ENCODE assay signal across 8 mouse cellular contexts in the genomic region with DNA sequence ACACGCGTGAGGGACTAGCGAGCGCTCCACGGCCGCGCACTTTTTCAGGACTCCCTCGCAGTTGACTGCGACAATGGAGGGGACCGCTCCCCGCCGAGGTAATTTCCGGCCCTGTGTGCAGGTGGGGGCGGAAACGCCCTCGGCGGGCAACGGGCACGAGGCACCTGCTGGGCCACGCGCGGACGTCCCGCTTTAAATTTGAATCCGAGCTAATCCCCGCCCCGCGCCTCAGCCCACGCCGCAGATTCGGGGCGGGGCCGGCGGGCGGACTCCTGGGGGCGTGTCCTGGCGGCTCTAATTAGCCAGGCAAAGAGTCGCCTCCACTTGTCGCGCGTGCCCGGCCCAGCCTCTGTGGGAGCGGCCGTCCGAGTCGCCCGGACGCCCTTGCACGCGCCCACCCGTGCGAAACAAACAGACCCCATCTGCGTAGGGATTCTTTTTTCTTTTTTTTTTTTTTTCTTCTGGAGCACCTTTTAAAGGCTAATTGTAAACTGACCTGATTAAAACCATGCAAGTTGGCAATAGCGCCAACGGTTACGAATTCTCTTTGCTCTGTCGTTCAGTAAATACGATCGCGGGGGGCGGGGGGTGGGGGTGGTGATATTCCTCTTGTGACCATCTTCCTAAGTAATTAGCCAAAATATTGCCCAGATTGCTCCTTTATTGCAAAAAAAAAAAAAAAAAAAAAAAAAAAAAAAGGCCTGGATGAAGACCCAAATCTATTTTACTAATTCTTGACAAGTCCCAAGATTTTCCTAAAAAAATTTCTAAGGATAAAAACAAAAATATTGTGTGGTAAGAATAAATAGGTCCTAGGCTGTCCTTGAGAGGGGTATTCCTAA. TPM values are rescaled to one million over a fixed set of nuclear protein-coding genes. Genes with fewer than 3 reads are reported as not detected.
DNase-seq lines count a peak whose midpoint lies in the region; ATAC-seq and TF ChIP-seq lines count a peak whose summit lies in the region.

No protein-coding gene starts in this region.

- H3K27me3 ChIP-seq in embryonic facial prominence, embryonic 12.5 days = no peaks in the 10 kb centered on the region
- H3K27me3 ChIP-seq in kidney, adult 2 months (replicated peaks; ENCODE audit: control insufficient read depth, insufficient read depth, low read length) = no peaks in the 10 kb centered on the region
- H3K27me3 ChIP-seq in limb, embryonic 11.5 days (ENCODE audit: control insufficient read depth, insufficient read depth, low read length) = no peaks in the 10 kb centered on the region
- H3K27me3 ChIP-seq in midbrain, embryonic 13.5 days = no peaks in the 10 kb centered on the region

- peak overlapping the region; percentile 77 for H3K27ac ChIP-seq in embryonic facial prominence, embryonic 12.5 days
- peak overlapping the region; percentile 75; the same call in 1 of the 2 replicates for H3K27ac ChIP-seq in kidney, adult 2 months (ENCODE audit: insufficient read depth, low read depth, low read length)
- peak overlapping the region; percentile 81; the same call in 1 of the 2 replicates for H3K27ac ChIP-seq in limb, embryonic 11.5 days (replicated peaks; ENCODE audit: low read depth, low read length)
- H3K27ac ChIP-seq in midbrain, embryonic 13.5 days = peak overlapping the region; percentile 76

- peak overlapping the region; percentile 97 for H3K4me3 ChIP-seq in embryonic facial prominence, embryonic 12.5 days
- peak overlapping the region; percentile 90 for H3K4me3 ChIP-seq in kidney, adult 2 months (ENCODE audit: insufficient read depth, low read depth, low read length)
- peak overlapping the region; percentile 58 for H3K4me3 ChIP-seq in limb, embryonic 11.5 days (ENCODE audit: low read depth, low read length)
- peak overlapping the region; percentile 99 for H3K4me3 ChIP-seq in midbrain, embryonic 13.5 days (replicated peaks)

- H3K36me3 ChIP-seq in embryonic facial prominence, embryonic 12.5 days = no peaks in the 10 kb centered on the region
- H3K36me3 ChIP-seq in kidney, adult 2 months (ENCODE audit: control insufficient read depth, insufficient read depth, low read length) = no peaks in the 10 kb centered on the region
- H3K36me3 ChIP-seq in limb, embryonic 11.5 days (ENCODE audit: control insufficient read depth, insufficient read depth, low read length) = no peaks in the 10 kb centered on the region
- no peaks in the 10 kb centered on the region for H3K36me3 ChIP-seq in midbrain, embryonic 13.5 days

- peak overlapping the region; percentile 65 for H3K4me2 ChIP-seq in embryonic facial prominence, embryonic 12.5 days (replicated peaks)
- H3K4me2 ChIP-seq in limb, embryonic 11.5 days (ENCODE audit: low read depth, severe bottlenecking) = peak overlapping the region; percentile 53
- peak overlapping the region; percentile 62 for H3K4me2 ChIP-seq in midbrain, embryonic 13.5 days (replicated peaks)

- H3K9me3 ChIP-seq in embryonic facial prominence, embryonic 12.5 days = no peaks in the 10 kb centered on the region
- H3K9me3 ChIP-seq in limb, embryonic 11.5 days (ENCODE audit: control insufficient read depth, low read length) = no peaks in the 10 kb centered on the region
- H3K9me3 ChIP-seq in midbrain, embryonic 13.5 days = no peaks in the 10 kb centered on the region

- peak overlapping the region; percentile 34 for H3K9ac ChIP-seq in embryonic facial prominence, embryonic 12.5 days
- peak overlapping the region; percentile 44 for H3K9ac ChIP-seq in limb, embryonic 11.5 days (ENCODE audit: low read length)
- peak overlapping the region; percentile 59 for H3K9ac ChIP-seq in midbrain, embryonic 13.5 days (replicated peaks)

- H3K4me1 ChIP-seq in embryonic facial prominence, embryonic 12.5 days = peaks cover 12% of the 10 kb centered on the region; the same call in 1 of the 2 replicates
- H3K4me1 ChIP-seq in kidney, adult 2 months (ENCODE audit: control insufficient read depth, insufficient read depth, low read length) = peaks cover 7% of the 10 kb centered on the region
- peaks cover 14% of the 10 kb centered on the region for H3K4me1 ChIP-seq in limb, embryonic 11.5 days (ENCODE audit: control insufficient read depth, insufficient read depth, low read length)
- H3K4me1 ChIP-seq in midbrain, embryonic 13.5 days (replicated peaks) = peaks cover 27% of the 10 kb centered on the region

- TF ChIP-seq CTCF in kidney, adult 2 months (conservative IDR thresholded peaks at IDR 0.05; ENCODE audit: insufficient read depth, insufficient read length, low read depth, low read length) = no peak

- TF ChIP-seq POLR2A in kidney, adult 2 months (IDR thresholded peaks at IDR 0.05; ENCODE audit: low read depth, low read length) = no peak

- ATAC-seq in embryonic facial prominence, embryonic 12.5 days (ENCODE audit: insufficient number of reproducible peaks, insufficient read depth, low FRiP score, low TSS enrichment) = peak; percentile 64
- peak; percentile 75 for ATAC-seq in limb, embryonic 11.5 days (ENCODE audit: insufficient number of reproducible peaks, low FRiP score, low TSS enrichment, low read depth)
- peak; percentile 84 for ATAC-seq in midbrain, embryonic 13.5 days

- under 1% methylated on average over 61 of the region's 61 CpGs for whole genome bisulfite sequencing in embryonic facial prominence, embryonic 12.5 days
- WGBS in kidney, adult 2 months = under 1% methylated on average over 61 of the region's 61 CpGs
- under 1% methylated on average over 61 of the region's 61 CpGs for WGBS in limb, embryonic 11.5 days
- WGBS in midbrain, embryonic 13.5 days = under 1% methylated on average over 61 of the region's 61 CpGs

- peak; percentile 93 for DNase-seq in 416B (ENCODE audit: low read depth)
- peak; percentile 96 to 98 for DNase-seq in adrenal gland, postnatal 36 days
- DNase-seq in heart, adult 18-20 months = peak; percentile 96
- peak; percentile 97 for DNase-seq in kidney, adult 2 months
- peak; percentile 93 for DNase-seq in limb, embryonic 11.5 days (ENCODE audit: low spot score)
- peak; percentile 95 to 96 for DNase-seq in spleen, adult 18-20 months

RNA-seq across cellular contexts. Expression of a gene that starts 0.9 kb away (rescaled TPM):
- total RNA-seq in adrenal gland, postnatal 36 days (2021) = 10 to 100 TPM; 11.2 to 14.3 TPM
- polyA plus RNA-seq in embryonic facial prominence, embryonic 12.5 days (2016; fragmentation: Nextera tagmentation; extraction: Ambion mirVana) = 15.5 and 17.0 TPM in 2 replicates
- total RNA-seq in heart, adult 18-20 months (2021) = 10 to 100 TPM in 1 of 2 experiments, 1 to 10 TPM in 1; 6.0 to 11.4 TPM
- polyA plus RNA-seq in kidney, adult 2 months (2012; rRNA removed) = 10.8 and 11.8 TPM in 2 replicates
- polyA plus RNA-seq in limb, embryonic 11.5 days (2014; fragmentation: Nextera tagmentation; extraction: Ambion mirVana) = 33.7 and 34.2 TPM in 2 replicates
- polyA plus RNA-seq in midbrain, embryonic 13.5 days (2015; fragmentation: Nextera tagmentation; extraction: Ambion mirVana) = 26.0 and 27.7 TPM in 2 replicates

Comparison
In these comparisons a context has a peak if more than half of its experiments do, and no peak if none do; other contexts are left out.
1. Peak in every context shown above with its lines: DNase-seq, ATAC-seq, H3K4me3 ChIP-seq and H3K27ac ChIP-seq.